Mouse (Mus musculus) ES-CJ7 (cell line): ENCODE data around the gene Acvrl1.

ENCODE experiments used
- DNase-seq: peaks from one replicate; pipeline ENCODE4 v3.0.0; 2011; ENCODE audit warnings: low read depth, low spot score

Gene Acvrl1

GRCm38 (mm10) chr15:101192260-101192640, 63.9 kb downstream of the Acvrl1 start:
- DNase-seq = no peak

DNA sequence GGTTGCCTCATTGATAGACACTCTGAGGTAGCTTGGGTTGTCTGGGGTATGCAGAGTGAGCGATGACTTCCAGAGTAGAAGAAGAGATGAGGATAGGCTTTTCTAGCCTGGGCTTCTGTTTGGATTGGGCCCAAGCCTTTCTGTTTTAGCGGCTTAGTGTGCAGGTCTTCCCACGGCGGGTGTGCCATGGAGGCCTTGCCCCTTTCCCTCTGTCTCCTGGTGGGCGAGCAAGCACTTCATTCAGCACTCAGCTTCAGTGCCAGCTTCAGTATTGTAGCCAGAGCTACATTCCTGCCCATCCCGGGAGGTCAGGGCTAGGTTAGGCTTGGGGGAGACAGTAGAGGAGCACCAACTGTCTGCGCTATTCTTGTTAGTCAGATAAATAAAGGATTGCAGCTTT, 64.3 kb downstream of the Acvrl1 start:
- DNase-seq = no peak

DNA sequence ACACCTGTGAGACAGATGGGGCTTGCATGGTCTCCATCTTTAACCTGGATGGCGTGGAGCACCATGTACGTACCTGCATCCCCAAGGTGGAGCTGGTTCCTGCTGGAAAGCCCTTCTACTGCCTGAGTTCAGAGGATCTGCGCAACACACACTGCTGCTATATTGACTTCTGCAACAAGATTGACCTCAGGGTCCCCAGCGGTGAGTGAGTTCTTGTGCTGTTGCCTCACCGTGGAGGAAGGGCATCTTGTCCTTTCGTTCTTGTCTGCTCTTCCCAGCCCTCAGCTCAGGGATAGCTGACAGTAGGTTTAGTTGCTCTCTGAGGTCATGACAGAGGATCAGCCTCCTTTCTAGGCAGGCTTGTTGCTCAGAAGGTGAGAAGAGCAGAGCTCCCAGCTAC, 65.6 kb downstream of the Acvrl1 start:
- no peak for DNase-seq
